Mouse (Mus musculus): ENCODE results near the gene Slc38a3. TPM values are rescaled to one million over a fixed set of nuclear protein-coding genes. Genes with fewer than 3 reads are reported as not detected.
A peak's percentile ranks its signal among the peaks of the same experiment; 100 is the strongest.
"Not testable (repeated sequence)": the region's sequence is repeated elsewhere in the genome, so short reads cannot be mapped to it uniquely, and the experiment has no call there.

The Slc38a3 gene
- polyA plus RNA-seq, 1 experiment: 77.9 TPM

DNA sequence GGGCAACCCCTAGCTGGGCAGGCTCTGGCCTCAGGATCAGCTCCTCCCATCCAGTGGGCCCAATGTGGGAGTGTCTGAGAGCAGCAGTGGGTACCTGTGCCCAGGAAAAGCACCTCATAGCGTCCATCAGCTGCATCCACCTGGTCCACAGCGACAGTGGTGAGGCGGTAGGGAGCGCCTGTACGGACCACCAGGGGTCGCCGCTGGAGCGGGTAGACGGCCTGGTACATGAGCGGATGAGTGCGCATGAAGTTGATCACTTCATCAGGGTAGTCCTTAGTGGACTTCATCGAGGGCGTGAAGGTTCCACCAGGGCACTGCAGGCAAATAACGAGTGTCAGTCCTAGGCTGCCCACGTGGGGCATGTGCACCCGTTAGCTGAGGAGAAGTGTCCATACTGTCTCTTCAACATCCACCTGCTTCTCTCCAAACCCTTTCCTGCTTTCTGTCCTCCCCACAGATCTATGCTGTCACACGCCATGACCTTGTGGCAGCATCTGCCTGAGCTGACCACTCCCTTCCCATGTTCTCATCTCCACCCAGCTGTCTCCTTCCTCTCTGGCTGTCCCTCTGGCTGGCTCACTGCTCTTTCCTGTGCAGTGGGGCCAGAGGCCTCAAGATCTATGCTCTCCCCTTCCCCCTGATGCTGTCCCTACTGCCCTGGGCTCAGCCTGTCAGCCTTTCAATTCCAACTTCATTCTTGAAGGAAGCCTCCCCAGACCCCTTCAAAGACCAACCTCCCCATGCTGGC is 16.1 kb upstream of the Slc38a3 start:
- Histone ChIP-seq H3K4me1 (ENCODE audit: control insufficient read depth, insufficient read depth, low read length) (no peaks in the 10 kb centered on the region), H3K36me3 (ENCODE audit: control insufficient read depth, insufficient read depth, low read length) (no peaks in the 10 kb centered on the region), H3K4me3 (ENCODE audit: insufficient read depth, low read depth, low read length) (no peak overlapping the region), H3K27ac (ENCODE audit: insufficient read depth, low read depth, low read length) (peak overlapping the region; percentile 70), H3K27me3 (replicated peaks; ENCODE audit: control insufficient read depth, insufficient read depth, low read length) (no peaks in the 10 kb centered on the region)
- 37% methylated on average over 17 of the region's 17 CpGs for WGBS
- TF ChIP-seq CTCF (conservative IDR thresholded peaks at IDR 0.05; ENCODE audit: insufficient read depth, insufficient read length, low read depth, low read length) (peak; percentile 65), POLR2A (IDR thresholded peaks at IDR 0.05; ENCODE audit: low read depth, low read length) (no peak)
- DNase-seq: peak; percentile 75

DNA sequence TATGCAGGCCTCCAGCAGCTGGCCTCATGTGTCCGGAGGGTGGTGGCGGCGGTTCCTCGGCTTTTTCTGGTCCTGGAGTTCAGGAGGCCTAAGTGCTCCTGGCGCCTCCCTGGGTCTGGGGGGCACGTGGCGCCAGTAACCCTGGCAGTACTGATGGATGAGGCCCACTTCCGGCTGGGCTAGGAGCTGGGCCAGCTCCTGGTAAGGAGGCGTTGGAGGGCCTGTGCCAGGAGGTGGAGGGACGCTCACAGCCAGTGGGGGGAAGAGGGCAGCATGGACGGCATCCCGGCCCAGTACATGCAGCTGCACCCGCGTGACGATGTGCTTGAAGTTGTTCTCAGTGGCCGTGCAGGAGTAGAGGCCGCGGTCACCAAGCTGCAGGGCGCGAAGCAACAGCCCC is 13.1 kb upstream of the Slc38a3 start:
- peak; percentile 52 for DNase-seq
- Histone ChIP-seq H3K27ac (ENCODE audit: insufficient read depth, low read depth, low read length) (no peak overlapping the region), H3K27me3 (replicated peaks; ENCODE audit: control insufficient read depth, insufficient read depth, low read length) (no peaks in the 10 kb centered on the region), H3K4me1 (ENCODE audit: control insufficient read depth, insufficient read depth, low read length) (no peaks in the 10 kb centered on the region), H3K4me3 (ENCODE audit: insufficient read depth, low read depth, low read length) (no peak overlapping the region), H3K36me3 (ENCODE audit: control insufficient read depth, insufficient read depth, low read length) (no peaks in the 10 kb centered on the region)
- TF ChIP-seq CTCF (conservative IDR thresholded peaks at IDR 0.05; ENCODE audit: insufficient read depth, insufficient read length, low read depth, low read length) (no peak), POLR2A (IDR thresholded peaks at IDR 0.05; ENCODE audit: low read depth, low read length) (no peak)
- 71% methylated on average over 20 of the region's 20 CpGs for WGBS

DNA sequence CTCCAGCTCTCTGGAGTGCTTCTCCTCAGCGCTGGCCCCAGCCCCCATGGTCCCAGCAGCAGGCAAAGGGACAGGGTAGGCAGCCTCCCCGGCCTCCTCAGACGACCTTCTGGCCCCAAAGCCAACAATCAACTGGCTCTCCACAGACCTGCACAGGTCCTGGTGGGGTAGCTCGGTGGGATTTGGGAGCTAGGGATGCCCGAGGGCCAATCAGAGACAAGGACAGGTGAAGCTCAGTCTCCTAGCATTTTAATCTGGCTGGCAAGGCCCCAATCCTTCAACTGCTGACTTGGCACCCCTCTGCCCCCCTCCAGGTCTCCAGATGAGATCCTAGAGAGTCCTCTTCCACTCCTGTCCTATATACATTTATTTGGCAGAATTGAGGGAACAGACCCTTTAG is 10.2 kb upstream of the Slc38a3 start, which contains the start of gene Gnat1:
Gene Gnat1 (minus strand): TSS at position 212 of the 400 bp plus-strand sequence.
- TF ChIP-seq CTCF (conservative IDR thresholded peaks at IDR 0.05; ENCODE audit: insufficient read depth, insufficient read length, low read depth, low read length) (no peak), POLR2A (IDR thresholded peaks at IDR 0.05; ENCODE audit: low read depth, low read length) (no peak)
- no peak for DNase-seq
- 57% methylated on average over 5 of the region's 5 CpGs for WGBS
- Histone ChIP-seq H3K27ac (ENCODE audit: insufficient read depth, low read depth, low read length) (no peak within 1 kb of the TSS), H3K27me3 (replicated peaks; ENCODE audit: control insufficient read depth, insufficient read depth, low read length) (no peaks in the 10 kb centered on the region), H3K36me3 (ENCODE audit: control insufficient read depth, insufficient read depth, low read length) (no peaks in the 10 kb centered on the region), H3K4me3 (ENCODE audit: insufficient read depth, low read depth, low read length) (no peak within 1 kb of the TSS), H3K4me1 (ENCODE audit: control insufficient read depth, insufficient read depth, low read length) (peaks cover 3% of the 10 kb centered on the region; the same call in 1 of the 2 replicates)

DNA sequence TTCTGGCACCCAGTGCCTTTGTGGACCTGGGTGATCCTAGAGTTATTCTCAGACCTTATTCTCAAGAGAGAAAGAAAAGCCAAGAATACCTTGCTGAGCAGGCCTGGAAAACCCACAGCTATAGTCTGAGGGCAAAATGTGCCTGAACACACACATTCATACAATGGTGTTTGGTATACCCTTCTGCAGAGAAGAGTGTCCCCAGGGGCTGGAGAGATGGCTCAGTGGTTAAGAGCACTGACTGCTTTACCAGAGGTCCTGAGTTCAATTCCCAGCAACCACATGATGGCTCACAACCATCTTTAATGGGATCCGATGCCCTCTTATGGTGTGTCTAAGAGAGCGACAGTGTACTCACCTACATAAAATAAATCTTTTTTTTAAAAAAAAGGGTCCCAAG is 9.5 kb upstream of the Slc38a3 start:
- H3K36me3 ChIP-seq (ENCODE audit: control insufficient read depth, insufficient read depth, low read length): no peaks in the 10 kb centered on the region
- 97% methylated on average over 2 of the region's 2 CpGs for WGBS
- H3K4me1 ChIP-seq (ENCODE audit: control insufficient read depth, insufficient read depth, low read length): peaks cover 3% of the 10 kb centered on the region; the same call in 1 of the 2 replicates
- no peak overlapping the region for H3K27ac ChIP-seq (ENCODE audit: insufficient read depth, low read depth, low read length)
- TF ChIP-seq CTCF (conservative IDR thresholded peaks at IDR 0.05; ENCODE audit: insufficient read depth, insufficient read length, low read depth, low read length) (no peak), POLR2A (IDR thresholded peaks at IDR 0.05; ENCODE audit: low read depth, low read length) (no peak)
- no peak for DNase-seq
- no peaks in the 10 kb centered on the region for H3K27me3 ChIP-seq (replicated peaks; ENCODE audit: control insufficient read depth, insufficient read depth, low read length)
- H3K4me3 ChIP-seq (ENCODE audit: insufficient read depth, low read depth, low read length): no peak overlapping the region

DNA sequence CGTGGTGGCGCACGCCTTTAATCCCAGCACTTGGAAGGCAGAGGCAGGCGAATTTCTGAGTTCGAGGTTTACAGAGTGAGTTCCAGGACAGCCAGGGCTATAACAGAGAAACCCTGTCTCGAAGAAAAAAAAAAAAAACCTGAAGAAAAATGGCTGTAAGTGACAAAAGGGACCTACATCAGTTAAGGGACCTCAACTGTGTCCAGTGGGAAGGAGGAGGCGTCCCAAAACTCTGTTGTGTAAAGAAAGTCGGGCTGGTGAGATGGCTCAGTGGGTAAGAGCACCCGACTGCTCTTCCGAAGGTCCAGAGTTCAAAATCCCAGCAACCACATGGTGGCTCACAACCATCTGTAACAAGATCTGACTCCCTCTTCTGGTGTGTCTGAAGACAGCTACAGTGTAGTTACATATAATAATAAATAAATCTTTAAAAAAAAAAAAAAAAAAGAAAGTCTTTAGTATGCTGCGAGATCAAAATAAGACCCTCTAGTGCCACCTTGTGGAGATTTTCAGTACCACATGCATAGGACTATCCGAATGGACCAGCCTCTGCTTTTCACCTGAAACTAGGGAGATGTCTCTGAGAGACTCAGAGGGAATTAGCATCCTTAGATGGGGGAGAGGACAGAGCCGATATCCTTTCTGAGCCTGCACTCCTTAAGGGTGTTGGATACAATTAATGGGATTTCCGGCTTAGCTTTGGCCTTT is 8.6 kb upstream of the Slc38a3 start:
- 0 out of 2 replicates have a peak, but pooled peaks have one; percentile 27 for TF ChIP-seq CTCF (conservative IDR thresholded peaks at IDR 0.05; ENCODE audit: insufficient read depth, insufficient read length, low read depth, low read length)
- WGBS: 32% methylated on average over 14 of the region's 14 CpGs
- H3K27ac ChIP-seq (ENCODE audit: insufficient read depth, low read depth, low read length); H3K4me1 ChIP-seq (ENCODE audit: control insufficient read depth, insufficient read depth, low read length); H3K4me3 ChIP-seq (ENCODE audit: insufficient read depth, low read depth, low read length); H3K36me3 ChIP-seq (ENCODE audit: control insufficient read depth, insufficient read depth, low read length); H3K27me3 ChIP-seq (replicated peaks; ENCODE audit: control insufficient read depth, insufficient read depth, low read length): not testable (repeated sequence)
- DNase-seq: peak; percentile 84

DNA sequence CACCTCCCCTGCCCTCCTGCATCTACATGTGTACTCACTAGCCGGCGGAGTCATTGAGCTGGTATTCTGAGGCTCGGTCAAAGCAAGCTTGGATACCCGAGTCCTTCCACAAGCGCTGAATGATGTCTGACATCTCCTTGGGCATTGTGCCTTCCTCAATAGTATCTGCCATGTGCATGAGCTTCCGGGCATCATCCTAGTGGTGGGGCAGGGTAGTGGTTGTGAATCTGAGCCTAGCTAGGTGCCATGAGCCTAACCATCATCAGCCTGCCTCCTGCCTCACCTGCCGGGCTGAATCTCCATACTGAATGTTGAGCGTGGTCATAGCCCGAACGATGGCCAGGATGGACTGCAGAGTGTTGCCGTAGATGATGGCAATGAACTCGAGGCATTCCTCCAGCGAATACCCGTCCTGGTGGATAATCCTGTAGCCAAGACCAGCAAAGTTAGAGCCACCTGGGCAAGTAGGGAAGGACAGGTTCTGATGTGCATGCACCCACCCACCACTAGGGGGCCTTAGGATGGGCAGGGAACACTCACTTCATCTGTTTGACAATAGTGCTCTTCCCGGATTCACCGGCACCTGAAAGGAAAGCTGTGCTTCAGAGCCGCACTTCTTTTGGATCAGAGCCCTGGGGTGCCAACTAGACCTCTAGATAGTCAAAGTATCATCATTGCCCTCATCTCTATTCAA is 7.9 kb upstream of the Slc38a3 start:
- H3K36me3 ChIP-seq (ENCODE audit: control insufficient read depth, insufficient read depth, low read length): no peaks in the 10 kb centered on the region
- H3K4me3 ChIP-seq (ENCODE audit: insufficient read depth, low read depth, low read length): no peak overlapping the region
- H3K27ac ChIP-seq (ENCODE audit: insufficient read depth, low read depth, low read length): no peak overlapping the region
- DNase-seq: peak; percentile 62
- no peaks in the 10 kb centered on the region for H3K27me3 ChIP-seq (replicated peaks; ENCODE audit: control insufficient read depth, insufficient read depth, low read length)
- TF ChIP-seq POLR2A (IDR thresholded peaks at IDR 0.05; ENCODE audit: low read depth, low read length): no peak
- TF ChIP-seq CTCF (conservative IDR thresholded peaks at IDR 0.05; ENCODE audit: insufficient read depth, insufficient read length, low read depth, low read length): peak; percentile 87
- 17% methylated on average over 17 of the region's 17 CpGs for WGBS
- peaks cover 3% of the 10 kb centered on the region; the same call in 1 of the 2 replicates for H3K4me1 ChIP-seq (ENCODE audit: control insufficient read depth, insufficient read depth, low read length)

Data from kidney, adult 2 months (tissue).